Mouse (Mus musculus) small intestine, adult 2 months (tissue): ENCODE data around the gene Npdc1.
A peak's percentile ranks its signal among the peaks of the same experiment; 100 is the strongest.

ENCODE experiments used
- CTCF ChIP-seq: fragments of 200-500 bp; IDR thresholded peaks from 2 replicates; pipeline ENCODE4 v1.5.1; 2012; ENCODE audit warnings: low read depth, mild to moderate bottlenecking, control low read depth, inconsistent platforms, low read length, moderate library complexity, mixed read lengths; ENCODE audit not compliant: insufficient replicate concordance, insufficient read length; ENCODE audit errors: extremely low read depth
- POLR2A ChIP-seq: fragments of 200-500 bp; IDR thresholded peaks from 2 replicates; pipeline ENCODE4 v1.6.1; 2012; ENCODE audit warnings: low read depth, mild to moderate bottlenecking, control low read depth, inconsistent platforms, low read length, moderate library complexity

- TF ChIP-seq CTCF = no peak
- peak; percentile 93 for TF ChIP-seq POLR2A
These were observed 33.9 kb upstream of the Npdc1 start, which contains the start of gene Uap1l1 for GRCm38 (mm10) chr2:25365091-25365761.
